Mouse (Mus musculus): ENCODE measurements at regions not wholly inside any gene's neighbourhood (a gene's known extent, or its start where the extent isn't known, plus 50 kb on each side); places are given as distances from the start of the nearest gene placed in this dataset.

- H3K9me3 ChIP-seq (ENCODE audit: control insufficient read depth, low read length), result no peaks in the 10 kb centered on the region
- H3K27me3 ChIP-seq (ENCODE audit: control insufficient read depth, insufficient read depth, low read length), result no peaks in the 10 kb centered on the region
- H3K4me3 ChIP-seq (replicated peaks; ENCODE audit: low read length), result no peak overlapping the region
- ATAC-seq (ENCODE audit: low FRiP score, low read depth) (no peak), DNase-seq (ENCODE audit: low spot score) (no peak)
- H3K4me2 ChIP-seq (replicated peaks; ENCODE audit: low read depth, low read length, severe bottlenecking), result no peak overlapping the region
- H3K36me3 ChIP-seq (ENCODE audit: control insufficient read depth, insufficient read depth, low read length), result no peaks in the 10 kb centered on the region
- H3K9ac ChIP-seq (ENCODE audit: low read depth, low read length, severe bottlenecking), result no peak overlapping the region
- WGBS, result 81% methylated on average over 4 of the region's 4 CpGs
- no peak for TF ChIP-seq POLR2A (IDR thresholded peaks at IDR 0.05; ENCODE audit: borderline replicate concordance, extremely low read depth, insufficient read depth, insufficient read length)
- no peaks in the 10 kb centered on the region for H3K4me1 ChIP-seq (ENCODE audit: control insufficient read depth, insufficient read depth, low read length)
- H3K27ac ChIP-seq (replicated peaks; ENCODE audit: low read depth, low read length), result no peak overlapping the region
These were observed 174.6 kb upstream of the Nxpe4 start for GRCm38 (mm10) chr9:47987266-47987665.

GRCm38 (mm10) chr9:47994671-47995070 is 167.2 kb upstream of the Nxpe4 start:
- no peak overlapping the region for H3K27ac ChIP-seq (replicated peaks; ENCODE audit: low read depth, low read length)
- WGBS, result 47% methylated on average over 4 of the region's 4 CpGs
- no peak overlapping the region for H3K4me3 ChIP-seq (replicated peaks; ENCODE audit: low read length)
- no peak for TF ChIP-seq POLR2A (IDR thresholded peaks at IDR 0.05; ENCODE audit: borderline replicate concordance, extremely low read depth, insufficient read depth, insufficient read length)
- DNase-seq (ENCODE audit: low spot score), result no peak
- H3K9ac ChIP-seq (ENCODE audit: low read depth, low read length, severe bottlenecking), result no peak overlapping the region
- no peaks in the 10 kb centered on the region for H3K36me3 ChIP-seq (ENCODE audit: control insufficient read depth, insufficient read depth, low read length)
- H3K4me1 ChIP-seq (ENCODE audit: control insufficient read depth, insufficient read depth, low read length), result no peaks in the 10 kb centered on the region
- ATAC-seq (ENCODE audit: low FRiP score, low read depth), result no peak
- H3K9me3 ChIP-seq (ENCODE audit: control insufficient read depth, low read length), result no peaks in the 10 kb centered on the region
- H3K27me3 ChIP-seq (ENCODE audit: control insufficient read depth, insufficient read depth, low read length), result no peaks in the 10 kb centered on the region
- no peak overlapping the region for H3K4me2 ChIP-seq (replicated peaks; ENCODE audit: low read depth, low read length, severe bottlenecking)

- no peaks in the 10 kb centered on the region for H3K36me3 ChIP-seq (ENCODE audit: control insufficient read depth, insufficient read depth, low read length)
- no peaks in the 10 kb centered on the region for H3K4me1 ChIP-seq (ENCODE audit: control insufficient read depth, insufficient read depth, low read length)
- no peak overlapping the region for H3K4me3 ChIP-seq (replicated peaks; ENCODE audit: low read length)
- TF ChIP-seq POLR2A (IDR thresholded peaks at IDR 0.05; ENCODE audit: borderline replicate concordance, extremely low read depth, insufficient read depth, insufficient read length), result no peak
- no peak overlapping the region for H3K27ac ChIP-seq (replicated peaks; ENCODE audit: low read depth, low read length)
- DNase-seq (ENCODE audit: low spot score) (no peak), ATAC-seq (ENCODE audit: low FRiP score, low read depth) (no peak)
- H3K9me3 ChIP-seq (ENCODE audit: control insufficient read depth, low read length), result no peaks in the 10 kb centered on the region
- WGBS, result 81% methylated on average over 12 of the region's 12 CpGs
- H3K9ac ChIP-seq (ENCODE audit: low read depth, low read length, severe bottlenecking), result no peak overlapping the region
- no peaks in the 10 kb centered on the region for H3K27me3 ChIP-seq (ENCODE audit: control insufficient read depth, insufficient read depth, low read length)
- no peak overlapping the region for H3K4me2 ChIP-seq (replicated peaks; ENCODE audit: low read depth, low read length, severe bottlenecking)
These were observed 162.2 kb upstream of the Nxpe4 start for GRCm38 (mm10) chr9:47999632-48000031.

GRCm38 (mm10) chr9:48029021-48029420 is 132.8 kb upstream of the Nxpe4 start:
- Histone ChIP-seq H3K9ac (ENCODE audit: low read depth, low read length, severe bottlenecking) (no peak overlapping the region), H3K4me1 (ENCODE audit: control insufficient read depth, insufficient read depth, low read length) (no peaks in the 10 kb centered on the region), H3K27ac (replicated peaks; ENCODE audit: low read depth, low read length) (no peak overlapping the region), H3K27me3 (ENCODE audit: control insufficient read depth, insufficient read depth, low read length) (no peaks in the 10 kb centered on the region), H3K9me3 (ENCODE audit: control insufficient read depth, low read length) (no peaks in the 10 kb centered on the region), H3K4me3 (replicated peaks; ENCODE audit: low read length) (no peak overlapping the region), H3K36me3 (ENCODE audit: control insufficient read depth, insufficient read depth, low read length) (no peaks in the 10 kb centered on the region), H3K4me2 (replicated peaks; ENCODE audit: low read depth, low read length, severe bottlenecking) (no peak overlapping the region)
- DNase-seq (ENCODE audit: low spot score) (no peak), ATAC-seq (ENCODE audit: low FRiP score, low read depth) (no peak)
- TF ChIP-seq POLR2A (IDR thresholded peaks at IDR 0.05; ENCODE audit: borderline replicate concordance, extremely low read depth, insufficient read depth, insufficient read length), result no peak
- WGBS, result 91% methylated on average over 3 of the region's 3 CpGs

GRCm38 (mm10) chr9:48030839-48031238 is 131.0 kb upstream of the Nxpe4 start:
- DNase-seq (ENCODE audit: low spot score) (no peak), ATAC-seq (ENCODE audit: low FRiP score, low read depth) (no peak)
- TF ChIP-seq POLR2A (IDR thresholded peaks at IDR 0.05; ENCODE audit: borderline replicate concordance, extremely low read depth, insufficient read depth, insufficient read length), result no peak
- Histone ChIP-seq H3K4me1 (ENCODE audit: control insufficient read depth, insufficient read depth, low read length) (no peaks in the 10 kb centered on the region), H3K27ac (replicated peaks; ENCODE audit: low read depth, low read length) (no peak overlapping the region), H3K9me3 (ENCODE audit: control insufficient read depth, low read length) (no peaks in the 10 kb centered on the region), H3K4me2 (replicated peaks; ENCODE audit: low read depth, low read length, severe bottlenecking) (no peak overlapping the region), H3K27me3 (ENCODE audit: control insufficient read depth, insufficient read depth, low read length) (no peaks in the 10 kb centered on the region), H3K36me3 (ENCODE audit: control insufficient read depth, insufficient read depth, low read length) (no peaks in the 10 kb centered on the region), H3K4me3 (replicated peaks; ENCODE audit: low read length) (no peak overlapping the region), H3K9ac (ENCODE audit: low read depth, low read length, severe bottlenecking) (no peak overlapping the region)
- WGBS, result 86% methylated on average over 3 of the region's 3 CpGs

GRCm38 (mm10) chr9:48035959-48036358 is 125.9 kb upstream of the Nxpe4 start:
- no peaks in the 10 kb centered on the region for H3K9me3 ChIP-seq (ENCODE audit: control insufficient read depth, low read length)
- ATAC-seq (ENCODE audit: low FRiP score, low read depth) (no peak), DNase-seq (ENCODE audit: low spot score) (no peak)
- H3K36me3 ChIP-seq (ENCODE audit: control insufficient read depth, insufficient read depth, low read length), result no peaks in the 10 kb centered on the region
- H3K9ac ChIP-seq (ENCODE audit: low read depth, low read length, severe bottlenecking), result no peak overlapping the region
- no peak overlapping the region for H3K4me2 ChIP-seq (replicated peaks; ENCODE audit: low read depth, low read length, severe bottlenecking)
- H3K27ac ChIP-seq (replicated peaks; ENCODE audit: low read depth, low read length), result no peak overlapping the region
- TF ChIP-seq POLR2A (IDR thresholded peaks at IDR 0.05; ENCODE audit: borderline replicate concordance, extremely low read depth, insufficient read depth, insufficient read length), result no peak
- no peaks in the 10 kb centered on the region for H3K27me3 ChIP-seq (ENCODE audit: control insufficient read depth, insufficient read depth, low read length)
- H3K4me1 ChIP-seq (ENCODE audit: control insufficient read depth, insufficient read depth, low read length), result no peaks in the 10 kb centered on the region
- H3K4me3 ChIP-seq (replicated peaks; ENCODE audit: low read length), result no peak overlapping the region
